Mouse (Mus musculus) c-Kit-negative CD71-positive TER-119-positive erythroid progenitor cells, embryonic 14.5 days (primary cell): ENCODE data around the gene Rnaseh1.

Experiments used
- DNase-seq: peaks from one replicate; pipeline ENCODE4 v3.0.0-alpha.2; 2013; ENCODE audit warnings: low read depth, low spot score

The Rnaseh1 gene

DNA sequence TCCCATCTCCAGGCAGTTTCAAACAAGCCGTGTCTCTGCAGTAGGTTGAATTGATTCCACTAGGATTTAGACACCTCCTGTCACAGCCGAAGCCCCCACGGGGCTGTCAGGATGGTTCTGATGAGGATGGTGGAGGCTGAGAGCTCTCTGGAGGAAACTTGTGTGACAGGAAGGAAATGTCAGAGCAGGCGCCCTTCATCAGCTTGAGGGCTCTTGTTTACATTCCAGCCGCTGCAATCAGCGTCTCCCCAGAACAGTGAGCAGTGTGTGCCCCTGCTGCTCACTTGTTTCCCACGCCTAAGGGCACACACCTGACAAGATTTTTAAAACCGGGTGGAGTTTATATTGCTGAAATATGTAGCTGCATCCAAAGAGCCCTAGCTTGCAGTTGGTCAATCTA, 17.9 kb downstream of the Rnaseh1 start:
- no peak for DNase-seq

DNA sequence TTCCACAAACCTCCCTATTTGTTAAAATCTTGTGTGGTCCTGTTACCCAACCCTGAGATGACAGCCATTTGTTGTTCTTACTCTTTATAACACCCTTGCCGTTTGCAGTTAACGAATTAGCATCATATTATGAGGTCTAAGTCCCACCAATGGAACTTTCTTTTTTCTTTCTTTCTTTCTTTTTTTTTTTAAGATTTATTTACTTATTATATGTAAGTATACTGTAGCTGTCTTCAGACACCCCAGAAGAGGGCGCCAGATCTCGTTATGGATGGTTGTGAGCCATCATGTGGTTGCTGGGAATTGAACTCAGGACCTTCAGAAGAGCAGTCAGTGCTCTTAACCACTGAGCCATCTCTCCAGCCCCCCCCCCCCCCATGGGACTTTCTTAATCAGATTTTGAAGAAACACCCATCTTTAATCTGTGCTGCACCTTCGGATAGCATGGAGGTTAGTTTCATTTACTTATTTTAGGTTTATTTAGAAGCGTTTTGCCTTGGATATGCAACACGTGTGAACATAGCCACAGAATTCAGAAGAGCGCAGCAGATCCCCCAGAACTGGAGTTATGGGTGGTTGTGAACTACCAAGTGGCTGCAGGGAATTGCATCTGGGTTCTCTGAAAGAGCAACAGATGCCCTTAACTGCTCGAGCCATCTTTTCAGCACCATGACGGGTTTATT, 24.8 kb downstream of the Rnaseh1 start:
- no peak for DNase-seq

DNA sequence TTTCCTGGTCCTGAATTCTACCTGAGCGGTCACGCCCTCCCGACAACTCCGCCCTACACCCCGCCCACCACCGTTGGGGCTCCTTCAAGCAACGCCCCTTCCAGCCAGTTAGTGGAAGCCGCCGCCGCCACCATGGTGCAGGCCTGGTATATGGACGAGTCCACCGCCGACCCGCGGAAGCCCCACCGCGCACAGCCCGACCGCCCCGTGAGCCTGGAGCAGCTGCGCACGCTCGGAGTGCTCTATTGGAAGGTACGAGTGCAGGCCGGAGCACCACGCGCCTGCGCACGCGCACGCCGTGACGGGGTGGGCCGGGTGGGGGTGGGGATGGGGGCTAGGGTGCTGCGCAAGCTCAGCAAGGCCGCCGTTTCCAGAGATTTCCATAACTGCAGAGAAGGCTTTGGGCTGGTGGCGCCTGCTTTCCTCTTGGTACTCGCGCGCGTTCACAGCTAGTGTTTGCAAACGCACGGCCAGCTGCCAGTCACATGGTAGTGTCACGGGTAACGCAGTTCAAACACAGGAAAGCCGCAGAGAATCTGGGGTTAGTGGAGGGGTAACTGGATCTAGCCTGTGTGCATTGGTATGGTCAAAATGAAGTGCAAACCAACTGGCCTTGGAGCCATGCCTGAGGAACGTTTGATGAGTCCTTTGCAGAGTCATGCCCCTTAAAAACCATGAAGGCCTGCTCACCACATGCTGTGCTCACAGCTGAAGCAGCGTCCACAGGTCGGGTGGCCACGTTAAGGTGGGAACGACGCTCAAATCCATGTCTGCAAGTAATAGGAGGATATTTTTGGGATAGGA, 25.9 kb downstream of the Rnaseh1 start, which contains the start of gene Adi1:
TSS of gene Adi1 (plus strand) at position 111 of the 804 bp plus-strand sequence.
- peak; percentile 38 for DNase-seq

DNA sequence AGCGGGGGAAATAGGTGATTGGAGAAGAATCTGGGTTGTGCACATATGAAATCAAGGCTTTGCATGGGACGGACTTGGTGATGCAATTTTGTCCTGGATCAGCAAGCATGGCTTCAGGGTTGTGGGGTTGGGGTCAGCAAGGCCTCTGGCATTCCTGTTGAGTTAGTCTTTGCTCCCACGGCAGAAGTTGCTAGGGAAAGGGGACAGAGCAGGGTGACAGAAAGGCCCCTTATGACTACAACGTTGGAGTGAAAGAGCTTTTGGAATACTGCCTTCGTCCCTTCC, 26.5 kb downstream of the Rnaseh1 start:
- DNase-seq: no peak

DNA sequence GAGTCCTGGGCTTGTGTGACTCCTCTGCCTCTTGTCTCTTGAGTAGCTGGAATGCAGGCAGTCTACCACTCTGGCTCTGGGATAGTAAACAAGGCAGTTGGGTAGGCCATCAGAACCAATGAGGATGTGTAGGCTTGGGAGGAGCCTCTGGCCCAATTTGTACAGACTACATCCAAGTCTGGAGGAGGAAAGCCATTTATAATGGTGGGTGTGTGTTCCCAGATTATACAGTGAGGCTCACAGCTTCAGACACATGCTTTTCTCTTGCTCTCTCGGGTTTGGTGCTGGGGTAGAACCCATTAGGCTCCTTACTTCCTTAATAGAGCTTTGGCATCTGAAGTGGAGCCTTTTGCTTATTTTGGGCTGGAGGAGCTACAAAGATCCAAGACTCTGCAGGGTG, 35.3 kb downstream of the Rnaseh1 start:
- DNase-seq: no peak

GRCm38 (mm10) chr12:28685771-28686170, 36.4 kb downstream of the Rnaseh1 start:
- DNase-seq: no peak

DNA sequence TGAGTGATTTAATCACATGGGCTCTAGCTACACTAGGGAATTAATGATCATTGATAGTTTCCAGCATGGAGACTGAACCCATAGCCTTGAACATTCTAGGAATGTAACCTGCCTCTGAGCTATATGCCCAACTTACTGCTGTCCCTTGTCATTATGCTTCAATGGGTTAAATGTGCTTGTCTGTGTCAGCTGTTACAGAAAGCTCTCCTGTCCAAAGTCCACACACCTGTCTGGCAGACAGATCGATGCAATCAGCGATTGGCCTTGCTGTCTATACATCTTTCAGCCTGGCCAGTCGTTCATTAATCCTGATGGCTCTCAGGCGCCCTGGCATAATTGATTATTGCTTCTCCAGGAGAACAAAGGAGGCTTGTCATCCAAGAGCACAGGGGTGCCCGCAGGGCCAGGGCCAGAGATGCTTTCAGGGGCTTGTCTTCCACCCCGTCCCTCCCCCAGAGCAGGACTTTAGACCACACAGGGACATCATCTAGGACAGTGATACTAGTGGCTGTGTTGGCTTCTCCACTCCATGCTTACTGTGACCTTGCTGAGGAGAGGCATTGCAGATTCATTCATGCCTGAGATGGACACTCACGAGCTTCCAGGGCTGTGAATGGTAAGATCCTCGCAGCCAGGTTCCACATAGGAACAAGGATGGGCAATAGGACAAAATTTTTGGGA, 36.9 kb downstream of the Rnaseh1 start:
- DNase-seq: no peak

DNA sequence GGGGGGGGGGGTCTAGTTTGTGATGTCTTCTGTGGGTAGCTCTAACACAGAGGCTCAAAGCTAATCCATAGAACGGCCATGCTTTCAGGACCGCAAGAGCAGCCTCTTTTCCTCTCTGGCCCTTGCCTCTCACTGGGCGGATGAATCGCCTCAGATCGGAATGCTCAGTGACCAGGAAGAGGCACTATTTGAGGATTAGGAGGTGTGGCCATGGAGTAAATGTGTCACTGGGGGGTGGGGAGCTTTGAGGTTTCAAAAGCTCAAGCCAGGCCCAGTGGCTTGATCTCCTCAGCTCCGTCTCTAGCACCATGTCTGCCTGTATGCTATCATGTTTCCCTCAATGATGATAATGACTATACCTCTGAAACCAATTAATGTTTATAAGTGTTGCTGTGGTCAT, 39.6 kb downstream of the Rnaseh1 start:
- no peak for DNase-seq

DNA sequence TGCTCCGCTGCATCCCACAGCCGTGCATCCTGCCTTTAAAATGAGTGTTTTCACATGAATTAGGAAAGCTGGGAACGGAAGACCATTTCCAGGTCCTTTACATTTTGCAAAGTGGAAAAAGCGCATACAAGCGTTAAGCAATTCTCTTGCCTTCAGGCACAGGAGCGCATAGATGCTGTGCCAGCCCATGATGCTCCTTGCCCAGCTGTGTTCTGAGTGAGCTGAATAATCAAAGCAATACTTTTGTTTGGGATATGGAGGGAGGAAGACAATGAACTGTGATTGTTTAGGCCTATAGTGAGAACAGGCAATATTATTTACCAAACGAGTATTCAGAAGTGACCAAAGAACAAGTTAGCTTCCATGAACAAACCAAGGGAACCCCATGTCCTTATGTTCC, 41.3 kb downstream of the Rnaseh1 start:
- DNase-seq: no peak

DNA sequence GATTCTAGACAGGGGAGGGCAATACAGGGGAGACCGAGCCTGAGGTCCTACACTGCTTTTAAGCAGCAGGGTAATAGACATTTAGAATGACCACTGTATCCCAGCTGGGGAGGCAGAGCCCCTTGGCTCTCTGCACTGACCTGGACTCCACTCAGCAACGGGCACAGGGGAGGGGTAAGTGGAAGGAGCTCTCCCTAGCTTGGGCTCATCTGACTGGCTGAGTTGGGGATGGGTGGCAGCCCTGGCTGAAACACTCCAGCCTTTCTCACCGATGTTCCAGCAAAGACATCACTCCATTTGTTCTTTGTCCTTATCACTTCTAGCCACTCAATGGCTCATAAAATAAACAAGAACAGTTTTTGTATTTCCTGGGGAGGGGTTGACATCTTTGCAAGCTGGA, 44.3 kb downstream of the Rnaseh1 start:
- no peak for DNase-seq

DNA sequence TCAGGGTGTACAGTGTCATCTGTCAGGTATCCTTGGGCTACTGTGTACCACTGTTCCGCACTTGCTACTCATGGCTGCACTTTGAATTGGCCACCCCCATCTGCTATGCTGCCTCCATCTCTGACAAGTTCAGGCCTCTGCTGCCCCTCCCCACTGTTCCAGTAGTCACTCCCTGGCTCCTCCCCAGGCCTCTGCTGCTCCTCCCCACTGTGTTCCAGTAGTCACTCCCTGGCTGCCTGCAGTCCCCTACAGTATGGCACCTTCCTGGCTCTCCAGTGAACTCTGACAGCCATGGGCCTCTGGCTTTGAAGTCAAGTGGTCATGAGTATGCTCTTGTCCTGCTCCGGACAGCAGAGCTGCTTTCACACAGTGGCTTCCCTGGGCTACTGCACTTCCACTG, 44.8 kb downstream of the Rnaseh1 start:
- DNase-seq: no peak

GRCm38 (mm10) chr12:28694776-28695175, 45.4 kb downstream of the Rnaseh1 start:
- DNase-seq: no peak

GRCm38 (mm10) chr12:28697821-28698595, 48.6 kb downstream of the Rnaseh1 start:
- DNase-seq: no peak

- no peak for DNase-seq
Measured at GRCm38 (mm10) chr12:28699086-28699485, 49.7 kb downstream of the Rnaseh1 start.

DNA sequence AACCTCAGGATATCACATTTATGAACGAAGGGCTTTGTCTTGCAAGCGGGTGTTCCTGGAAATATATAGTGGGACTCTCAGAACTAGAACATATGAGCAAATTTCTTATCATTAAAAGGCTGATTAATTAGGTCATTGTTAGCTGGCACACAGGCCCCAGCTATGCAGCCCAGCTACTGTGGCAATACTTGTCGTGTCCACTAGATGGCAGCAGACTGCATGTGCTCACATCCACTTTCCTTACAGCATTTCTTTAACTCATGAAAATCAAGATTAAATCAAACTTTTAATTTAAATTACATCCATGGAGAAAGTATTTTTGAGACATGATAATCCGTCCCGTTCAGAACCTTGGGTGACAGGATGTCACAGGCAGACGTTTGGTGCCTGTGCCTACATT, 50.3 kb downstream of the Rnaseh1 start:
- peak; percentile 55 for DNase-seq

- DNase-seq: no peak
Measured at GRCm38 (mm10) chr12:28700101-28700511, 50.7 kb downstream of the Rnaseh1 start.

DNA sequence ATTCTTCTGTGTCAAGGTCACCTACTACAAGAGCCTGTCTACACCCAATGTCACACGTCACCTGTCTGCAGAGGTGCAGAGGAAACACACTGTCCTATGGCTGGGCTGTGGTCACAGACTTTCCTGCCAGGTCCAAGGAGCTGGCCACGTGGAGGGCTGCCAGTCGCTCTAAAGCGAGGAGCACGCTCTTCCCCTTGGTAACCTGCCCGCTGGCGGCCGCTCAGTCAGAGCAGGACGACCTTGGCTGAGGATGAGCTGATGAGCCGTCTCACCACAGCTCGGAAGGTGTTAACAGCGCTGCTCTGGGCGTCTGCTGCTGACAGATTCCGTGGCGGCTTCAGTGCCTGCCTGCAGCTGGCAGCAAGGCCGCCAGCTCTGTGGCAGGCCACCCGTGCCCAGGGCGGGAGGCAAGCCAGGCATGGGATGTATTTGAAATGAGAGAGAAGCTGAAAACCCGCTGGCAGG, 51.2 kb downstream of the Rnaseh1 start:
- DNase-seq: no peak

DNA sequence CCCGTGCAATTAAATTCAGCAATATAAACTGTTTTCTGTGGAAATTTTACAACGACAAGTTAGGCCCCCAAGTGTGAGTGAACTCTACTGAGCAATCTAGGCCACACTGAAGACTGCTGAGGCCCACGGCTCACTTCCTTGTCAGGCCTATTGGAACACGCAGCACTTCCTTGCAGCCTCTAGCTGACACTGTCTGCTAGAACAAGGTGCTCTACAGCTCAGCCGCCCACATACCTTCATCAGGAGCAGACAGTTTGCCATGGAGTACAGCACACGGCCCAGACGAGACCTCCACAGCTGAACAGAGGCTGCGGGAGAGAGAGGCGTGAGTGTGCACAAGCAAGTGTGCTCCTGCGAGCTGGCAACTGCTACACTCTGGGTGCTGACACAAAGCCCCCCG, 51.9 kb downstream of the Rnaseh1 start:
- DNase-seq: no peak

GRCm38 (mm10) chr12:28704381-28704780, 55.0 kb downstream of the Rnaseh1 start:
- DNase-seq: no peak

DNA sequence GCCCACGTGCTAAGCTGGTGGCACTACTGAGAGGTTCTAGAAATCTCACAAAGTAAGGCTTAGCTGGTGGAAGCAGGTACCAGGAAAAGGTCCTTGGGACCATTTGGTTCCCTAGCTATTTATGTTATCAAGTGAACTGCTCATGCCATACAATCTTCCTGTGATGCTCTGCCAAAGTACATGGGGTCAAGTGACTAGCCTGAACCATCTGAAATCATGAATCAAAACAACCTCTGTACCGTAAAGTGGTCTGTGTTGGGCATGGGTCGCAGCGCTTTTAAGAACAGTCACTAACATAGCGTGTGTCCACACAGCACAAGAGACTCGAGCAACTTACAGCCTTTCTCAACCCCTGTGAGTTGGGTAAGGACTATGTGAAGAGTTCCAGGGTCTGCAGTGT, 55.8 kb downstream of the Rnaseh1 start:
- DNase-seq: no peak

DNA sequence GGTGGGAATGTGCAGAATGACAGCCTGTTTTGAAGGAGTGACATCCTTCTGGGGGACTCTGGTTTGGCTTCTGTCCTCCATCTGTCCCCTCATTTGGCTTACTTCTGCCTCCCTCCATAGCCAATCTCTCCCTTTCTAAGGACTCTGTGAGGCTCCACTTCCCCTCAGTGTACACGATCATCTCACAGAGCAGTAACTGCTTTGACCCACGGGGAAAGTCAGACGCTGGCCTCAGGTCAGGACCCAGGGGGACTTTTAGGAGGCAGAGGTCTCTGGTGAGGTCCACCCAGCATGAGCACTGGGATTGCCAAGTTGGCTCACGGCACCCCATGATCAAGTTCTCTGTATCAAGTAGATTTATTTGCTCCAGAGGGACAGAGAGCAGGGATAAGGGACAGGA, 58.8 kb downstream of the Rnaseh1 start:
- no peak for DNase-seq
